Mouse (Mus musculus) regulatory T cell (primary cell): ENCODE measurements at regions not wholly inside any gene's neighbourhood (a gene's known extent, or its start where the extent isn't known, plus 50 kb on each side); places are given as distances from the start of the nearest gene placed in this dataset.

ENCODE experiments used
- in situ Hi-C: fragments of 300-600 bp; cut with MboI, MseI; formaldehyde crosslinking; loops from one replicate; pipeline ENCODE4 v1.15.1; 2025; ENCODE audit warnings: high pct_unique_total_duplicates

- in situ Hi-C loops = no loop called here
Measured at GRCm38 (mm10) chr2:178924456-178925115, 494.3 kb downstream of the Cdh26 start.

- in situ Hi-C loops = no loop called here
Measured at GRCm38 (mm10) chr2:178927038-178927660, 496.8 kb downstream of the Cdh26 start.

- in situ Hi-C loops = no loop called here
Measured at GRCm38 (mm10) chr2:178929033-178929432, 498.7 kb downstream of the Cdh26 start.

- in situ Hi-C loops = no loop called here
Measured at GRCm38 (mm10) chr2:178930125-178930524, 499.8 kb downstream of the Cdh26 start.

- in situ Hi-C loops = no loop called here
Measured at GRCm38 (mm10) chr2:178948471-178948870, 493.8 kb upstream of the Cdh4 start.

- in situ Hi-C loops = no loop called here
Measured at GRCm38 (mm10) chr2:178949103-178949502, 493.1 kb upstream of the Cdh4 start.

- in situ Hi-C loops = no loop called here
Measured at GRCm38 (mm10) chr2:178950304-178950703, 491.9 kb upstream of the Cdh4 start.

GRCm38 (mm10) chr2:178954420-178955067, 487.7 kb upstream of the Cdh4 start:
- in situ Hi-C loops = no loop called here

- in situ Hi-C loops = no loop called here
Measured at GRCm38 (mm10) chr2:178958829-178959228, 483.4 kb upstream of the Cdh4 start.

GRCm38 (mm10) chr2:178959603-178960002, 482.6 kb upstream of the Cdh4 start:
- in situ Hi-C loops = no loop called here

GRCm38 (mm10) chr2:178967584-178968365, 474.5 kb upstream of the Cdh4 start:
- in situ Hi-C loops = no loop called here

- in situ Hi-C loops = no loop called here
Measured at GRCm38 (mm10) chr2:178969732-178970131, 472.5 kb upstream of the Cdh4 start.

- in situ Hi-C loops = no loop called here
Measured at GRCm38 (mm10) chr2:178975366-178975765, 466.9 kb upstream of the Cdh4 start.

- in situ Hi-C loops = no loop called here
Measured at GRCm38 (mm10) chr2:178976046-178976445, 466.2 kb upstream of the Cdh4 start.

- in situ Hi-C loops = no loop called here
Measured at GRCm38 (mm10) chr2:178976495-178976894, 465.7 kb upstream of the Cdh4 start.

- in situ Hi-C loops = no loop called here
Measured at GRCm38 (mm10) chr2:178979451-178979850, 462.8 kb upstream of the Cdh4 start.

- in situ Hi-C loops = no loop called here
Measured at GRCm38 (mm10) chr2:178981736-178982502, 460.3 kb upstream of the Cdh4 start.

GRCm38 (mm10) chr2:178983801-178984200, 458.4 kb upstream of the Cdh4 start:
- in situ Hi-C loops = no loop called here

- in situ Hi-C loops = no loop called here
Measured at GRCm38 (mm10) chr2:178987935-178988334, 454.3 kb upstream of the Cdh4 start.

- in situ Hi-C loops = no loop called here
Measured at GRCm38 (mm10) chr2:178989291-178989690, 452.9 kb upstream of the Cdh4 start.

GRCm38 (mm10) chr2:178989784-178990183, 452.4 kb upstream of the Cdh4 start:
- in situ Hi-C loops = no loop called here
